Mouse (Mus musculus) neural tube, embryonic 12.5 days (tissue): ENCODE results near the gene Tpx2. TPM values are rescaled to one million over a fixed set of nuclear protein-coding genes. Genes with fewer than 3 reads are reported as not detected.

Source experiments
- ATAC-seq: fragments of 200-750 bp; cut with Nextera tagmentation; 2 replicates; pipeline ENCODE4 v1.8.0; 2017; ENCODE audit warnings: low read depth, mild to moderate bottlenecking, moderate TSS enrichment, moderate library complexity; ENCODE audit not compliant: low FRiP score
- H3K27ac ChIP-seq: fragments of 300-500 bp; sonication (generic); 2 replicates; pipeline ENCODE4 v1.5.1; 2016
- H3K27me3 ChIP-seq: fragments of 300-500 bp; sonication (generic); replicated peaks from 2 replicates; pipeline ENCODE4 v1.6.1; 2016; ENCODE audit warnings: mild to moderate bottlenecking
- H3K36me3 ChIP-seq: fragments of 300-500 bp; sonication (generic); 2 replicates; pipeline ENCODE4 v1.6.1; 2016; ENCODE audit warnings: mild to moderate bottlenecking
- H3K4me1 ChIP-seq: fragments of 300-500 bp; sonication (generic); 2 replicates; pipeline ENCODE4 v1.6.1; 2016
- H3K4me2 ChIP-seq: fragments of 300-500 bp; sonication (generic); replicated peaks from 2 replicates; pipeline ENCODE4 v1.6.1; 2016; ENCODE audit warnings: mild to moderate bottlenecking
- H3K4me3 ChIP-seq: fragments of 300-500 bp; sonication (generic); 2 replicates; pipeline ENCODE4 v1.5.1; 2016
- H3K9ac ChIP-seq: fragments of 300-500 bp; sonication (generic); 2 replicates; pipeline ENCODE4 v1.6.1; 2016; ENCODE audit warnings: mild to moderate bottlenecking
- H3K9me3 ChIP-seq: fragments of 300-500 bp; sonication (generic); 2 replicates; pipeline ENCODE4 v1.6.1; 2016; ENCODE audit warnings: mild to moderate bottlenecking
- WGBS: fragments of 180-500 bp; shearing (Covaris S2); methylation state at CpG from one replicate; pipeline ENCODE4 v1.1.7; 2016; 5-methylcytosine and 5-hydroxymethylcytosine counted together
- polyA plus RNA-seq: library from polyadenylated mRNA; unstranded; fragments of >200 nt; fragmentation: Nextera tagmentation; extraction: Ambion mirVana; gene quantifications from 2 replicates; pipeline ENCODE4 v1.2.1, GENCODE M21; 2016

Tpx2 gene
- polyA plus RNA-seq, 1 experiment from 2014 or later = 80.9 TPM

DNA sequence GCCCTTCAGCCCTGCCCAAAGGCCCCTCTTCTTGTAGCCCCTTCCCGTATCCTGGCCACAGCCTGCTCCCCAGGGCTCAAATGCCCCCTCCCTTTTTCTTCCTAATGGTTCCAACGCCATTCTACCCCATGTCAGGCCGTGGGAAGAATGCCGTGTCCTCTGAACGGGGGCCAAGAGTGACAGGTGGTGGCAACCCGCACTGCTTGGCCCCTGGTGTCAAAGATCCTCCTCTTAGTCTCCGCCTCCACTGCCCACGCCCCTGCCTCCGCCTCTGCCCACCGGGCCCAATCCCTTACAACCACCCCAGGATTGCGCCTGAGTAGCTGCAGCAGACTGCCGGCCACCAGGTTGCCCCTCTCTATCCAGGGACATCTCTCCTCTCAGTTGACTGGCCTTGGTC is 63.3 kb downstream of the Tpx2 start, which contains the start of gene Mylk2:
TSS of gene Mylk2 (plus strand) at position 322 of the 400 bp plus-strand sequence.
- H3K36me3 ChIP-seq = no peaks in the 10 kb centered on the region
- ATAC-seq = no peak
- H3K4me3 ChIP-seq = no peak within 1 kb of the TSS
- H3K27me3 ChIP-seq = peaks cover 34% of the 10 kb centered on the region
- H3K4me2 ChIP-seq = no peak within 1 kb of the TSS
- H3K9me3 ChIP-seq = no peaks in the 10 kb centered on the region
- H3K27ac ChIP-seq = no peak within 1 kb of the TSS
- WGBS = 23% methylated on average over 12 of the region's 12 CpGs
- H3K4me1 ChIP-seq = 0 out of 2 replicates have a peak, but pooled peaks cover 5% of the 10 kb centered on the region
- H3K9ac ChIP-seq = 0 out of 2 replicates have a peak within 1 kb of the TSS, but pooled peaks have one; percentile 1

DNA sequence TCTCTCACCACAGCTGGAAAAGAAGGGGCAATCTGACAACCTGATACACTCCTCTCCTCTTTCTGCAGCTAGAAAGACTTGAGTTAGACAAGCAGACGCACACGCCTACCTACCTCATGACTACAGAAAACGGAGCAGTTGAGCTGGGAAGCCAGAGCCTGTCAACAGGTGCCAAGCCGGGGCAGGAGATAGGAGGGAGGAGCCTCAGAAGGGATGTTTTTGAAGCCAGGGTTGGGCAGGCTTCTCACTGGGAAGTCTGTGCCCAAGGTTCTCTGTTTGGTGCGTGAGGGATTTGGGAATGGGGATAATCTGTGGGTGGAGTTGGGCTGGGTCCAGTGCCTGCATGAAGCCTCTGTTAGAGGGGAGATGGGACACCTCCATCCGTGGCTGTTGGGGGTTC is 63.7 kb downstream of the Tpx2 start:
- H3K4me2 ChIP-seq = no peak overlapping the region
- WGBS = 31% methylated on average over 6 of the region's 6 CpGs
- no peaks in the 10 kb centered on the region for H3K36me3 ChIP-seq
- H3K4me3 ChIP-seq = no peak overlapping the region
- peaks cover 34% of the 10 kb centered on the region for H3K27me3 ChIP-seq
- no peak overlapping the region for H3K9ac ChIP-seq
- H3K27ac ChIP-seq = no peak overlapping the region
- H3K4me1 ChIP-seq = 0 out of 2 replicates have a peak, but pooled peaks cover 5% of the 10 kb centered on the region
- no peaks in the 10 kb centered on the region for H3K9me3 ChIP-seq
- ATAC-seq = no peak

DNA sequence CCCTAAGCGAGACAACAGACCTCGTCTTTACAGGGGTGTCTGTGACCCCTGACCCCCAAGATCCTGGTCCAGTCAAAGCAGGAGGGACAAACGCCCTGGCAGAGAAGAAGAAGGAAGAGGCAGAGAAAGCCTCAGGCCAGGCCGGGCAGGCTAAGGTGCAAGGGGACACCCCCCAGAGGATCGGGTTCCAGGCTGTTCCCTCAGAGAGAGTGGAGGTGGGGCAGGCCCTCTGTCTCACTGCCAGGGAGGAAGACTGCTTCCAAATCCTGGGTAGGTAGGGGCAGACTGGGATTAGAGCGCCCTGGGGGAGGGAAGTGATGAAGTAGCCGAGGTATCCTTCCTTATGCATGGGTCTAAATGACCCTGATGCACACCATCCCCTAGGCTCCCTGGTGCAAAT is 65.7 kb downstream of the Tpx2 start:
- H3K9ac ChIP-seq = no peak overlapping the region
- peaks cover 38% of the 10 kb centered on the region for H3K27me3 ChIP-seq
- H3K4me2 ChIP-seq = no peak overlapping the region
- H3K27ac ChIP-seq = no peak overlapping the region
- 42% methylated on average over 7 of the region's 7 CpGs for WGBS
- H3K36me3 ChIP-seq = no peaks in the 10 kb centered on the region
- no peak overlapping the region for H3K4me3 ChIP-seq
- no peaks in the 10 kb centered on the region for H3K9me3 ChIP-seq
- H3K4me1 ChIP-seq = 0 out of 2 replicates have a peak, but pooled peaks cover 2% of the 10 kb centered on the region
- no peak for ATAC-seq

DNA sequence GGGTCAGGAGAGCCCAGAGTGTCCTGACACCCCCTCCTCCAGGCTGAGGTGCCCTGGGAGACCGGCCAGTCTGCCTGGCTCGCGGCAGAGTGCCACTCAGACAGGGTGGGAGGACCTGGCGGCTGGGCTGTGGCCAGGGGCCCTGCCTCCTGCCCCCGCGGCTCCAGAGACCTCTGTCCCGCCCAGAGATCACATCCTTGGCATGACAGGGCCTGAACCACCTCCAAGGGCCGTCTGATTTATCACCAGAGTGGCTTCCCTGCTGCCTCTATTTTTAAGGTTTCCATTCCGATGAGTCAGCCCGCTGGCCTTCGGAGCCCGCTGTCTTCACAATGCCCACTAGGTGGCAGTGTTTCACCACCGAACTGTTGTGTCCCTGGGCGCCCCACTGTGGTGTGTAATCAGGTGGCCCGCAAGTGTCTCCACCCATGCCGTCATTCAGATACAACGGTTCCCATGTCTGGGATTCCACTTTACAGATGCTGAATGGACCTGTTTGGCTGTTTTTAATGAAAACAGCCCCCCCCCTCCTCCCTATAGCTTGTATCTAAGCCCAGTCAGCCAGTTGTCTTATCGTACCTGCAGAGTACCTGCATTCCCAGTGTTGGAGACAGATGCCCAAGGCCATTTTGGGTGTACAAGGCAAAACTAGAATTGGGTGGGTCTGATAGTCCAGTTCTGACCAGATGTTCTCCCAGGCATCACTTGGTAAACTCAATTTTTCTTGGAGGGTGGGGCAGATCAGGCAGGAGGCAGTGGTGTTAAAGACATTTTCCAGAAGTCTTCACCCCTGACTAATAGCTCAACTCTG is 66.8 kb downstream of the Tpx2 start:
- Histone ChIP-seq H3K36me3 (no peaks in the 10 kb centered on the region), H3K4me1 (0 out of 2 replicates have a peak, but pooled peaks cover 2% of the 10 kb centered on the region), H3K4me3 (no peak overlapping the region), H3K4me2 (peak overlapping the region; percentile 54), H3K27me3 (peaks cover 38% of the 10 kb centered on the region), H3K9ac (0 out of 2 replicates have a peak overlapping the region, but pooled peaks have one; percentile 33), H3K9me3 (no peaks in the 10 kb centered on the region), H3K27ac (no peak overlapping the region)
- 3% methylated on average over 18 of the region's 18 CpGs for WGBS
- peak; percentile 75 for ATAC-seq

DNA sequence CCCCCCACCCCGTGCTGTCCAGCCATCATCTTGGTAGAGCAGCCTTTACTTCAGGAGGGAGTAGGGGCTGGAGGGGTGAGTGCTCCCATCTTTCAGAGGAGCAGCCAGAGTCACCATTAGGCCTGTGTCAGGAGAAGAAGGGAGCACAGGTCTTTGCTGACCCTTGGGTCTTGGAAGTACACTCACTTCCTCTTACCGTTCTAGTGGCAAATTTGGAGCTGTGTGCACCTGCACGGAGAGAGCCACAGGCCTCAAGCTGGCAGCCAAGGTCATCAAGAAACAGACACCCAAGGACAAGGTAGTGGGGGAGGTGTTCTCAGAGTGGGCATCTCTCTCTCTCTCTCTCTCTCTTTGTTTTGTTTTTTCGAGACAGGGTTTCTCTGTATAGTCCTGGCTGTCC is 67.7 kb downstream of the Tpx2 start:
- H3K4me1 ChIP-seq = 0 out of 2 replicates have a peak, but pooled peaks cover 2% of the 10 kb centered on the region
- H3K9ac ChIP-seq = no peak overlapping the region
- H3K36me3 ChIP-seq = no peaks in the 10 kb centered on the region
- no peaks in the 10 kb centered on the region for H3K9me3 ChIP-seq
- no peak for ATAC-seq
- WGBS = 67% methylated on average over 4 of the region's 4 CpGs
- H3K27ac ChIP-seq = no peak overlapping the region
- peaks cover 38% of the 10 kb centered on the region for H3K27me3 ChIP-seq
- H3K4me2 ChIP-seq = no peak overlapping the region
- H3K4me3 ChIP-seq = no peak overlapping the region

DNA sequence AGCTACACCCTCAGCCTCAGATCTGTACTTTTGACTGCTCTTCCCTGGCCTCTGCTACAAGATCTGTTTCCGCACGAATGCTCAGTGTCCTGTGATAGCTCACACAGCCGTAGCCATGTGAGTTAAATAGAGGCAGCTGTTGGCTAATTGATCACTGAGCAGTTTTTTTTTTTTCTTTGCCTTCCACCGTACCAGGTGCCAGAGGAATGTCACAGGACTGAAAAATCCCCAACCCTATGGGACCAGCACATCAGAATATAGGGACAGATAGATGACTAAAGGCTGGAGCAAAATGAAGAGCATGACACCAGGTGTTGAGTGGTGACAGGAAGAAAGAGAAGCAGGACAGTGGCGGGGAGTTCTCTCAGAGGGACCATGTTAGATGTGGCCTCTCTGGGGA is 68.3 kb downstream of the Tpx2 start:
- no peak for ATAC-seq
- WGBS = 55% methylated on average over 5 of the region's 5 CpGs
- peaks cover 31% of the 10 kb centered on the region for H3K27me3 ChIP-seq
- H3K4me2 ChIP-seq = no peak overlapping the region
- H3K9me3 ChIP-seq = no peaks in the 10 kb centered on the region
- H3K4me1 ChIP-seq = 0 out of 2 replicates have a peak, but pooled peaks cover 2% of the 10 kb centered on the region
- H3K36me3 ChIP-seq = no peaks in the 10 kb centered on the region
- no peak overlapping the region for H3K27ac ChIP-seq
- H3K9ac ChIP-seq = no peak overlapping the region
- H3K4me3 ChIP-seq = no peak overlapping the region

DNA sequence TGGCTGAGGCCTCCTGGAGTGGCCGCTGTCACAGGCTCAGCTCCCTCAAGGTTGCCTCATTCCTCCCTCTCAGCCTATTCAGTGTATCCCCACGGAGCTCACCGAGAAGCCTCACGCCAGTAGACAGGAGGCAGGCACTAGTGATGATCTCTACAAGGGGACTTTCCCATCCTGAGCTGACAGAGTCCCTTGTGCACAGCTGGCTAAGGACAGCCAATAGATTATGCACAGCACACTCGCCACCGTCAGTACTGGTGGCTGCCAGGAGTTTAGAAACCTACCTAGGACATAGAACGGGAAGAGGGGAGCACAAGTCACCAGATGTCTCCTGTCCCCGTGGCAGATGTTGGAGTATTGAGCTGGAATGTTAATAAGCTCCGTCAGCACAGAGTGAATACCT is 69.9 kb downstream of the Tpx2 start:
- Histone ChIP-seq H3K4me2 (no peak overlapping the region), H3K36me3 (no peaks in the 10 kb centered on the region), H3K9ac (no peak overlapping the region), H3K4me1 (0 out of 2 replicates have a peak, but pooled peaks cover 8% of the 10 kb centered on the region), H3K27ac (no peak overlapping the region), H3K9me3 (no peaks in the 10 kb centered on the region), H3K27me3 (peaks cover 16% of the 10 kb centered on the region), H3K4me3 (no peak overlapping the region)
- ATAC-seq = no peak
- WGBS = 56% methylated on average over 9 of the region's 9 CpGs

DNA sequence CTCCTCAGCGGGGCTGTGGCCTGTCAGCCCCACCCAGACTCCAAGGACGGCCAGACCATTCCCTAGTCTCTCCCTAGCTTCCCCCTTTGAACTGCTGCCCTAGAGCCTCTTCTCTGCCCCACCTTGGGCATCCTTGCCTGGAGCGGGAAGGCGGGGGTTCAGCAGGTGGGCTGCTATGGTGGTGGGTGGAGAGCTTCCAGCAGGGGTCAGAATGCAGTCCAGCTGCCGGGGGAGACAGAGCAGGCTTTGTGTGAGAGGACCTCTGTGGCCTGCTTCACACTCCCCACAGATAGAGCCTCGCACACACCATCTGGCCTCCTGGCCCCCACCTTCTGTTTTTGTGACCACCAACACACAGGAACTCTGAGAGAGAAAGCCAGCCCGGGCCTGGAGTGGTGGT is 74.6 kb downstream of the Tpx2 start:
- Histone ChIP-seq H3K36me3 (no peaks in the 10 kb centered on the region), H3K4me3 (no peak overlapping the region), H3K9me3 (no peaks in the 10 kb centered on the region), H3K9ac (no peak overlapping the region), H3K27me3 (no peaks in the 10 kb centered on the region), H3K4me2 (no peak overlapping the region), H3K27ac (no peak overlapping the region), H3K4me1 (peaks cover 11% of the 10 kb centered on the region; the same call in 1 of the 2 replicates)
- no peak for ATAC-seq
- WGBS = 28% methylated on average over 7 of the region's 7 CpGs

DNA sequence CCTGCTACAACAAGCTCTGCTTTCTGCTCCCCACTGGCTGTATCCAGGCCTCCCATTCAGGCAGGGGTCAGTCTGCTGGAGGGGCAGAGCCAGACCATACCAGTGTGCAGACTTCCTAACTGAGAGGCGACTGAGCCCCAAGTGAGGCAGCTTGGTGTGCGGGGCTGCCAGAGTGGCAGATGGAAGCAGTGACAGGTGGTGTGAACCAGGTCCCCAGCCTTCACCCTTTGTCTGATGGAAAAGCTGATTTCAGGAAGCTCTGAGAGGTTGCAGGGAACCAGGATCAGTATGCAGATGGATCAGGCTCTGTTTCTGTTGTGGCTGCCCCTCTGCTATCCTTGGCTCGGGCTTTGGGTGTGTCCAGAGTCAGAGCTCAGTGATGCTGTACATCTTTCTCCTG is 75.9 kb downstream of the Tpx2 start:
- ATAC-seq = no peak
- Histone ChIP-seq H3K4me1 (peaks cover 11% of the 10 kb centered on the region; the same call in 1 of the 2 replicates), H3K27me3 (no peaks in the 10 kb centered on the region), H3K36me3 (no peaks in the 10 kb centered on the region), H3K4me3 (no peak overlapping the region), H3K4me2 (no peak overlapping the region), H3K9me3 (no peaks in the 10 kb centered on the region), H3K9ac (no peak overlapping the region), H3K27ac (no peak overlapping the region)
- 72% methylated on average over 3 of the region's 3 CpGs for WGBS

DNA sequence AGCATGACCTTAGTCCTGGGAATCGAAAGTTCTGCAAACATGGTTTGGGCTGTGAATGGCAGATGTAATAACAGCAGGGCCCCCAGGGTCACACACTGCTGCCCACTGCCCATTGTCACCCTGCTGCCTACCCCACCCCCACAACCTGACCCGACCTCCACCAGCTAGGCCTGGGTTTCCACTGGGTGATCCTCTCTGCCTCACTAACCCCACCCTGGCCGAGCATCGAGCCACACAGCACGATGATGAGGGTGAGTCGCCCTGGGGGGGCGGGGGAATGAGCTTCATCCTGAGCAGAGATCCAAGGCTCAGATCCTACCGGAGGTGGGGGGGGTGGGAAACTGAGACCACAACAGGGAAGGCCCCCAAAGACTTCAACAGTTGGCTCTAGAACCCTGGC is 76.4 kb downstream of the Tpx2 start:
- H3K4me2 ChIP-seq = no peak overlapping the region
- no peak overlapping the region for H3K4me3 ChIP-seq
- H3K9me3 ChIP-seq = no peaks in the 10 kb centered on the region
- WGBS = 73% methylated on average over 8 of the region's 8 CpGs
- no peak overlapping the region for H3K27ac ChIP-seq
- peaks cover 11% of the 10 kb centered on the region; the same call in 1 of the 2 replicates for H3K4me1 ChIP-seq
- H3K36me3 ChIP-seq = no peaks in the 10 kb centered on the region
- no peaks in the 10 kb centered on the region for H3K27me3 ChIP-seq
- H3K9ac ChIP-seq = no peak overlapping the region
- no peak for ATAC-seq

DNA sequence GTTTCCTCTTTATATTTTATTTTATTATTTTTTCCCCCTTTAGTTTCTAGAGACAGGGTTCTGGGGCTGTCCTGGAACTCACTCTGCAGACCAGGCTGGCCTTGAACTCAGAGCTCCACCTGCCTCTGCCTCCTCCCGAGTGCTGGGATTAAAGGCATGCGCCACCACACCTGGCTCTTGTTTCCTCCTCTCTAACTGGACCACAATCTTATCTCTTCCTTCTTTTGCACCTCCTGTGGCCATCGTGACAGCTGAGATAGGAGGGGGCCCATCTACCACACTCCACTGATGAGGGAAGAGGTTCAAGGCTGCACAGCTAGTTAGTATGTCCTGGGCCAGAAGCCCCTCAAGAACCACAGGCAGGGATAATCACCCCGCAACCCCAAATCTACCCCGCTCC is 76.8 kb downstream of the Tpx2 start:
- H3K27ac ChIP-seq = no peak overlapping the region

DNA sequence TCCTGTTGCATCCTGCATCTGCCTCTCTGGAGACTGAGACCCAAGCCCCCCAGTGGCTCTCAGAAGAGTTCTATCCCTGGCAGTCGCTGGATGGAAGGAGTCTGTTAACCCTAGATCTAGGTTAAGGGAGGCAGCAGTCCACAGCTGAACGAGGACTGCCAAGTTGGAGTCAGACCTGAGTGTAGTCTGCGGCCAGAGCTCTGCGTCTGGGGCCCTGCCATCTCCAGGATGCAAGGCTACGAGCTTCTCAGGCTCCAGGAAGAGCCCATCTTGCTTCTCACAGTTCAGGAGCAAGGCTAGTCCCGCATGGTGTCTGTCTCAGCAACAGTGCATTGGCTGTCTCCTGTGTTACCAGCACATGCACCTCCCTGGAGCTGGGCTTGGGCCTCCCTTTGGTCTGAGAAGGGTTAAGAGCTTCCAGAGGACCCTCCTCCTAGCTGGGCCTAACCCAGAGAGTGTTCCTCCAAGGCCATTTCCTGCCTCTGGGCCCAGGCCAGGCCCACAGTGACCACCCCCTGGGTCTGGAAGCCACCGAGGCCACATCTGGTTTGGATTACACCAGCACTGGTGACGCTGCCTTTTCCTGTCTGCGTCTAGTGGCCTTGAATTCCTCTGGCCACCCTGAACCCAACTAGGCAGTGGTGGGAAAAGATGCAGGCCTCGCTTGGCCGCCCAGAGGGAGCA is 77.6 kb downstream of the Tpx2 start:
- WGBS = 68% methylated on average over 11 of the region's 11 CpGs
- Histone ChIP-seq H3K4me1 (peaks cover 16% of the 10 kb centered on the region), H3K27me3 (no peaks in the 10 kb centered on the region), H3K36me3 (no peaks in the 10 kb centered on the region), H3K27ac (no peak overlapping the region), H3K4me3 (no peak overlapping the region), H3K9ac (no peak overlapping the region), H3K9me3 (no peaks in the 10 kb centered on the region), H3K4me2 (no peak overlapping the region)
- ATAC-seq = no peak

More for the DNA sequence above, 76.8 kb downstream of the Tpx2 start:
- Histone ChIP-seq H3K9me3 (no peaks in the 10 kb centered on the region), H3K4me3 (no peak overlapping the region), H3K9ac (no peak overlapping the region), H3K27me3 (no peaks in the 10 kb centered on the region), H3K36me3 (no peaks in the 10 kb centered on the region), H3K4me1 (peaks cover 11% of the 10 kb centered on the region; the same call in 1 of the 2 replicates), H3K4me2 (no peak overlapping the region)
- no peak for ATAC-seq
- WGBS = 85% methylated on average over 5 of the region's 5 CpGs
